Mouse (Mus musculus) liver, embryonic 12.5 days (tissue): ENCODE results near the gene 9530077C05Rik. TPM values are rescaled to one million over a fixed set of nuclear protein-coding genes. Genes with fewer than 3 reads are reported as not detected.
A peak's percentile ranks its signal among the peaks of the same experiment; 100 is the strongest.
"Not testable (repeated sequence)": the region's sequence is repeated elsewhere in the genome, so short reads cannot be mapped to it uniquely, and the experiment has no call there.

Source experiments
- ATAC-seq: fragments of 200-750 bp; cut with Nextera tagmentation; 2 replicates; pipeline ENCODE4 v1.8.0; 2017; ENCODE audit warnings: moderate number of reproducible peaks, mild to moderate bottlenecking, moderate library complexity
- H3K27ac ChIP-seq: fragments of 300-500 bp; sonication (generic); 2 replicates; pipeline ENCODE4 v1.5.1; 2016; ENCODE audit warnings: mild to moderate bottlenecking
- H3K27me3 ChIP-seq: fragments of 300-500 bp; sonication (generic); replicated peaks from 2 replicates; pipeline ENCODE4 v1.6.1; 2016; ENCODE audit warnings: mild to moderate bottlenecking, moderate library complexity
- H3K36me3 ChIP-seq: fragments of 300-500 bp; sonication (generic); 2 replicates; pipeline ENCODE4 v1.6.1; 2016; ENCODE audit warnings: mild to moderate bottlenecking, moderate library complexity
- H3K4me1 ChIP-seq: fragments of 300-500 bp; sonication (generic); 2 replicates; pipeline ENCODE4 v1.6.1; 2016
- H3K4me2 ChIP-seq: fragments of 300-500 bp; sonication (generic); 2 replicates; pipeline ENCODE4 v1.6.1; 2016; ENCODE audit warnings: mild to moderate bottlenecking, moderate library complexity
- H3K4me3 ChIP-seq: fragments of 300-500 bp; sonication (generic); 2 replicates; pipeline ENCODE4 v1.5.1; 2016; ENCODE audit warnings: mild to moderate bottlenecking, moderate library complexity
- H3K9ac ChIP-seq: fragments of 300-500 bp; sonication (generic); 2 replicates; pipeline ENCODE4 v1.6.1; 2016; ENCODE audit warnings: mild to moderate bottlenecking, moderate library complexity
- H3K9me3 ChIP-seq: fragments of 300-500 bp; sonication (generic); replicated peaks from 2 replicates; pipeline ENCODE4 v1.6.1; 2016; ENCODE audit warnings: mild to moderate bottlenecking, moderate library complexity
- WGBS: fragments of 180-500 bp; shearing (Covaris S2); methylation state at CpG from one replicate; pipeline ENCODE4 v1.1.7; 2016; ENCODE audit not compliant: insufficient replicate concordance; 5-methylcytosine and 5-hydroxymethylcytosine counted together
- polyA plus RNA-seq: library from polyadenylated mRNA; unstranded; fragments of >200 nt; fragmentation: Nextera tagmentation; extraction: Ambion mirVana; gene quantifications from 2 replicates; pipeline ENCODE4 v1.2.1, GENCODE M21; 2016

The 9530077C05Rik gene
- polyA plus RNA-seq, 1 experiment from 2014 or later, result 2.1 TPM

- WGBS, result 78% methylated on average over 10 of the region's 10 CpGs
Observed at GRCm38 (mm10) chr9:22443157-22443556, 31.8 kb downstream of the 9530077C05Rik start.

GRCm38 (mm10) chr9:22445123-22445522 lies 33.8 kb downstream of the 9530077C05Rik start:
- Histone ChIP-seq H3K9ac (no peak overlapping the region), H3K4me1 (no peaks in the 10 kb centered on the region), H3K27ac (no peak overlapping the region), H3K4me2 (no peak overlapping the region), H3K4me3 (no peak overlapping the region), H3K27me3 (no peaks in the 10 kb centered on the region), H3K36me3 (peaks cover 44% of the 10 kb centered on the region), H3K9me3 (no peaks in the 10 kb centered on the region)
- 67% methylated on average over 1 of the region's 1 CpGs for WGBS
- ATAC-seq, result no peak

More at GRCm38 (mm10) chr9:22443157-22443556, 31.8 kb downstream of the 9530077C05Rik start:
- no peaks in the 10 kb centered on the region for H3K27me3 ChIP-seq
- no peak for ATAC-seq
- H3K4me1 ChIP-seq, result no peaks in the 10 kb centered on the region
- no peak overlapping the region for H3K4me2 ChIP-seq
- peaks cover 24% of the 10 kb centered on the region for H3K36me3 ChIP-seq
- no peak overlapping the region for H3K27ac ChIP-seq
- H3K9ac ChIP-seq, result no peak overlapping the region
- H3K4me3 ChIP-seq, result no peak overlapping the region
- H3K9me3 ChIP-seq, result no peaks in the 10 kb centered on the region

- no peaks in the 10 kb centered on the region for H3K27me3 ChIP-seq
- H3K9ac ChIP-seq, result no peak overlapping the region
- 0 out of 2 replicates have a peak, but pooled peaks cover 4% of the 10 kb centered on the region for H3K4me1 ChIP-seq
- peaks cover 65% of the 10 kb centered on the region for H3K36me3 ChIP-seq
- WGBS, result 76% methylated on average over 5 of the region's 5 CpGs
- no peak overlapping the region for H3K4me3 ChIP-seq
- no peaks in the 10 kb centered on the region for H3K9me3 ChIP-seq
- ATAC-seq, result peak; percentile 51
- no peak overlapping the region for H3K27ac ChIP-seq
- no peak overlapping the region for H3K4me2 ChIP-seq
Observed at GRCm38 (mm10) chr9:22447213-22447612, 35.9 kb downstream of the 9530077C05Rik start.

GRCm38 (mm10) chr9:22448420-22448819 lies 37.1 kb downstream of the 9530077C05Rik start:
- WGBS, result 87% methylated on average over 13 of the region's 13 CpGs
- H3K36me3 ChIP-seq, result peaks cover 77% of the 10 kb centered on the region
- no peak for ATAC-seq
- H3K9me3 ChIP-seq, result no peaks in the 10 kb centered on the region
- no peak overlapping the region for H3K27ac ChIP-seq
- H3K27me3 ChIP-seq, result no peaks in the 10 kb centered on the region
- no peak overlapping the region for H3K9ac ChIP-seq
- H3K4me1 ChIP-seq, result peaks cover 16% of the 10 kb centered on the region
- no peak overlapping the region for H3K4me3 ChIP-seq
- no peak overlapping the region for H3K4me2 ChIP-seq

GRCm38 (mm10) chr9:22449209-22449608 lies 37.9 kb downstream of the 9530077C05Rik start:
- no peak for ATAC-seq
- H3K4me3 ChIP-seq, result no peak overlapping the region
- H3K27me3 ChIP-seq, result no peaks in the 10 kb centered on the region
- no peak overlapping the region for H3K27ac ChIP-seq
- no peak overlapping the region for H3K4me2 ChIP-seq
- H3K36me3 ChIP-seq, result peaks cover 85% of the 10 kb centered on the region
- H3K9me3 ChIP-seq, result no peaks in the 10 kb centered on the region
- H3K9ac ChIP-seq, result no peak overlapping the region
- H3K4me1 ChIP-seq, result peaks cover 24% of the 10 kb centered on the region
- 85% methylated on average over 6 of the region's 6 CpGs for WGBS

- H3K9ac ChIP-seq, result no peak overlapping the region
- H3K36me3 ChIP-seq, result peaks cover 100% of the 10 kb centered on the region
- no peaks in the 10 kb centered on the region for H3K9me3 ChIP-seq
- ATAC-seq, result no peak
- H3K4me3 ChIP-seq, result no peak overlapping the region
- peaks cover 30% of the 10 kb centered on the region for H3K4me1 ChIP-seq
- H3K27ac ChIP-seq, result peak overlapping the region; percentile 74
- peak overlapping the region; percentile 43; the same call in 1 of the 2 replicates for H3K4me2 ChIP-seq
- no peaks in the 10 kb centered on the region for H3K27me3 ChIP-seq
- 70% methylated on average over 10 of the region's 10 CpGs for WGBS
Observed at GRCm38 (mm10) chr9:22452697-22453096, 41.4 kb downstream of the 9530077C05Rik start.

GRCm38 (mm10) chr9:22453501-22453924 lies 42.2 kb downstream of the 9530077C05Rik start:
- peaks cover 100% of the 10 kb centered on the region for H3K36me3 ChIP-seq
- no peak overlapping the region for H3K4me3 ChIP-seq
- 30% methylated on average over 10 of the region's 10 CpGs for whole genome bisulfite sequencing
- peak overlapping the region; percentile 74 for H3K27ac ChIP-seq
- no peak overlapping the region for H3K9ac ChIP-seq
- peaks cover 30% of the 10 kb centered on the region for H3K4me1 ChIP-seq
- no peaks in the 10 kb centered on the region for H3K9me3 ChIP-seq
- peak overlapping the region; percentile 43 for H3K4me2 ChIP-seq
- peak; percentile 96 for ATAC-seq
- no peaks in the 10 kb centered on the region for H3K27me3 ChIP-seq

- not testable (repeated sequence) for H3K4me3 ChIP-seq, H3K9me3 ChIP-seq, ATAC-seq, H3K27me3 ChIP-seq
- Histone ChIP-seq H3K4me2 (peak within 1 kb of the TSS; percentile 43), H3K4me1 (peaks cover 30% of the 10 kb centered on the region), H3K36me3 (peaks cover 100% of the 10 kb centered on the region), H3K9ac (peak within 1 kb of the TSS; percentile 14), H3K27ac (peak within 1 kb of the TSS; percentile 74)
- WGBS, result 81% methylated on average over 8 of the region's 8 CpGs
Observed at GRCm38 (mm10) chr9:22453990-22454389, 42.7 kb downstream of the 9530077C05Rik start, which contains the start of gene Gm17545. TSS of gene Gm17545 (plus strand) at chr9:22454290.

GRCm38 (mm10) chr9:22455041-22455440 lies 43.7 kb downstream of the 9530077C05Rik start:
- peaks cover 94% of the 10 kb centered on the region for H3K36me3 ChIP-seq
- no peak overlapping the region for H3K9ac ChIP-seq
- H3K4me2 ChIP-seq, result no peak overlapping the region
- H3K27me3 ChIP-seq, result no peaks in the 10 kb centered on the region
- peaks cover 30% of the 10 kb centered on the region for H3K4me1 ChIP-seq
- H3K4me3 ChIP-seq, result no peak overlapping the region
- no peak for ATAC-seq
- H3K27ac ChIP-seq, result no peak overlapping the region
- no peaks in the 10 kb centered on the region for H3K9me3 ChIP-seq

GRCm38 (mm10) chr9:22457142-22457835 lies 46.0 kb downstream of the 9530077C05Rik start:
- Histone ChIP-seq H3K36me3 (peaks cover 90% of the 10 kb centered on the region), H3K9me3 (no peaks in the 10 kb centered on the region), H3K4me1 (peaks cover 25% of the 10 kb centered on the region), H3K9ac (no peak overlapping the region), H3K27me3 (no peaks in the 10 kb centered on the region), H3K27ac (no peak overlapping the region), H3K4me3 (no peak overlapping the region), H3K4me2 (no peak overlapping the region)
- WGBS, result 82% methylated on average over 11 of the region's 11 CpGs
- no peak for ATAC-seq

GRCm38 (mm10) chr9:22461946-22462345 lies 50.6 kb downstream of the 9530077C05Rik start:
- ATAC-seq, result no peak
- WGBS, result 88% methylated on average over 3 of the region's 3 CpGs
- Histone ChIP-seq H3K36me3 (peaks cover 74% of the 10 kb centered on the region), H3K9me3 (no peaks in the 10 kb centered on the region), H3K9ac (no peak overlapping the region), H3K27ac (no peak overlapping the region), H3K4me2 (no peak overlapping the region), H3K4me3 (no peak overlapping the region), H3K27me3 (no peaks in the 10 kb centered on the region), H3K4me1 (peaks cover 5% of the 10 kb centered on the region; the same call in 1 of the 2 replicates)

- Histone ChIP-seq H3K4me2 (0 out of 2 replicates have a peak overlapping the region, but pooled peaks have one; percentile 1), H3K4me1 (peaks cover 17% of the 10 kb centered on the region), H3K36me3 (peaks cover 41% of the 10 kb centered on the region), H3K9me3 (no peaks in the 10 kb centered on the region), H3K9ac (no peak overlapping the region), H3K4me3 (no peak overlapping the region), H3K27me3 (no peaks in the 10 kb centered on the region), H3K27ac (no peak overlapping the region)
- WGBS, result 85% methylated on average over 5 of the region's 5 CpGs
- no peak for ATAC-seq
Observed at GRCm38 (mm10) chr9:22466212-22466611, 54.9 kb downstream of the 9530077C05Rik start.
